Mouse (Mus musculus): ENCODE data around the gene Them7.

Gene Them7

DNA sequence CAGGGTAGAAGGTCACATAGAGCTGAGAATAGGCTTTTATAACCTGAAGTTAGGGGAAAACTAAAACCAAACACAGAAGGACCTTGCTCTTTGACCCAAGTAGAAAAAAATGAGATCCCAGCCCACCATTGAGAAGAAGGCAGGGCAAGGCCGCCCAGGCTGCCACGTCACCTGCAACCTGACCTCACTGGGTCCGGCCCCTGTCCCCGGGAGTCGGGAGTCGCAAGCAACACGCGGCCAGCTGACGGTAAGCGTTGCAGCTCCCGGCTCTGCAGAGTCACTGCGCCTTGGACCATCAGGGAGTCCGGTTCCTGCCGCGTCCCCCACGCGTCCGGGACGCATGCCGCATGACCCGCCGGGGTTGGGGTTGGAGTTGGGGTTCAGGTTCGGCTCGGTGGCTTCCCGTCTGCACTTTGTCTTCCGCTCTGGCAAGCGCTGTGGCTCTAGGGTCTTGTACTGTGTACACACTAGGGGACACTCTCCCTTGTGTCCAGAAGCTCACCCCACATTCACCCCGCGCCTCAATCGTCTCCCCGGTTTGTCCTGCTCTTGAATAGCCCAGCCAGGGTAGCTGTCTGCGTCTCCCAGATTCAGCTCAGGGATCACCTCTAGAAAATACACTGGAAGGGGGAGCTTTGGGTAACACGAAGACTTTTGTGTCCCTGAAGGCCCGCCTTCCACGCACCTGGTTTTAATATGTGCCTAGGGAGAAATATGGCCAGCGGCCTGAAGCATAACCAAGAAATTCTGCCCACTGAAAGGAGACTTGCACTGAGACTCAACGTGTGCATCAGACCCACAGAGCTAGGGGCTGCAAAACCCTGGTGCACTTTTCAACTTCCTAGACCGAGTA lies at the start of gene Them7:
Them7 (plus strand) TSS at position 187 of the 853 bp plus-strand sequence.
- DNase-seq (ENCODE audit: low read depth, low spot score): no peak

DNA sequence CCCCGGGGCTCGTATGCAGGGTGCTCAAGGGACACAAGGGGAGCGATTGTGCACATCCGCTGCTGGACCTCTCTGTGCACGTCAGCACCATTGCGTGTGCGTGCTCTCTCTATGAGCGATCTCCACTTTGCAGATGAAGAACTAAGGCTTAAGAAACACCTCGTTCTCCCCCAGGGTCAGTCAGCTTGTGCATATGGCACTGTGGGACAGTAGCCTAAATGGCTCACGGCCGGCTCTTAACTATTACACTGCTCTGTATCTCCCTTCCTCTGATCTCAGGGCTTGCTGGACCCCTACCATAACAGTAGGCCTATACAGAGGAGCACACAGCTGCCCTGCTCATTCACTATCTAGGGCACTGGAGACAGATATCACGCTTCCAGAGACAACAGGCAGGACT lies 45.2 kb upstream of the Them7 start:
- no peak for DNase-seq (ENCODE audit: low read depth, low spot score)

DNA sequence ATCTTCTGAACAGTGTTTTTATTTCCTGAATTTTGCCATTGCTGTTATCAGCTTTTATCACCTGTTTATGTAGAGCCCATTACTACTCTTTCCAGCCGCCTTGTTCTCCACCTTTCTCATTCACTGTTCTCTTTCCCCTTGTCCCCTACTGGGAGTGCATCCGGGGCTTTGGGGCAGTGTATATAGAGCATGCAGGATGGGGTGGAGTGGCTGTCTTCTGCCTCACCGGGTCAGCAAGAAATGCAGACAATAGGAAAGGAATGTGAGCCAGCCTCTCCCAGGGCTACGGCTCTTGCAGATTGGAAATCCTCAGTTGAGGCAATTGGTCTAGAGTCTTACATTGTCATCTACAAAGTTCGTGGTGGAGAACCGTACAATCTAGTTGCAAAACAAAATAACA lies 41.6 kb upstream of the Them7 start:
- no peak for DNase-seq (ENCODE audit: low read depth, low spot score)

DNA sequence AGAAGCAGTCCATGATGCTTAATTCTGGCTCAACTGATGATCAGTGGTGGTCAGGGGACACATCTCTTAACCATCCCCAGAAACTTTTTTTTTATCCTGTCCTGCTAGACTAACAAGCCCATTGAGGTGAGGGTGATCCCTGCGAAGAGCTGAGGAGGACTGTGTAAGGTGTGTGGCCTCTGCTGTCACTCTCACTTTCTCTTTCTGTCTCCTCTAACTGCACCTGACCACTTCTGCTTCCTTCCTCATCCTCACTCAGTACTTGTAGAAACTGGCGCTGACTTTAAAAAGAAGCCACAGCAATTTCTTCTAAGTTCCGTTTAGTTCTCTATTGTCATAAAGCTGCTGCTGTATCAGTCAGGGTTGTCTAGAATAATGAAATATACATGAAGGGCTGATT lies 39.0 kb upstream of the Them7 start:
- no peak for DNase-seq (ENCODE audit: low read depth, low spot score)

DNA sequence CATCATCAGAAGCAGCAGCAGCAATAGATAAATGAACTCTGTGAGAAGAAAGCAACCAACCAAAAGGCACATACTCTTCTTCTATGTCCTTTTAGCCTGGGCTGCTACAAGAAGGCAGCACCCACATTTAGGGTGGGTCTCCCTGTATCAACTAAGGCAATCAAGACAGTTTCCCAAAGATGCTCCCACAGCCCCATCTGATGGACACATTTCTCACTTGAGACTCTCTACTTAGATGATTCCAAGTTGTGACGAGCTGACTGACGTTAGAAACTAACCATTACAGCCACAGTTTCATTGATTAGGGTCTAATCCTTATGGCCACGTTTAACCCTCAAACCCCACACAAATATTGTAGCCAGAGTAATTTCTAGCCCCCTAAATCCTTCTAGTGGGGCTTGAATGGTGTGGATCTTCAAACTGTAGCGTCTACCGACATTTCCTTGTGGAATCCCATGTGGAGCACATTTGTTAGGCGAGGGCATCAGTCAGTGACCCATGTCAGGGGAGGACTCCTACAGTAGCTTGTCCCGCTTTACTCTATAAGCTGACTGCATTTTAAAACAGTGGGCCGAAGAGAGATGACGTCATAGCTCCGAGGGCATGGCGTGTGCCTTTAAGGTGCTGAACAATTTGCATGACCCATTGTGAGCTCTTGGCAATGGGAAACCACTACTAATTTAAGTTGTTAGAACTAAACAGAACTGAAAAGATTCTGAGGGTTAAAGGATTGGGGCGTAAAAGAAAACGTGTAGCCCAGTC lies 38.2 kb upstream of the Them7 start:
- no peak for DNase-seq (ENCODE audit: low read depth, low spot score)

DNA sequence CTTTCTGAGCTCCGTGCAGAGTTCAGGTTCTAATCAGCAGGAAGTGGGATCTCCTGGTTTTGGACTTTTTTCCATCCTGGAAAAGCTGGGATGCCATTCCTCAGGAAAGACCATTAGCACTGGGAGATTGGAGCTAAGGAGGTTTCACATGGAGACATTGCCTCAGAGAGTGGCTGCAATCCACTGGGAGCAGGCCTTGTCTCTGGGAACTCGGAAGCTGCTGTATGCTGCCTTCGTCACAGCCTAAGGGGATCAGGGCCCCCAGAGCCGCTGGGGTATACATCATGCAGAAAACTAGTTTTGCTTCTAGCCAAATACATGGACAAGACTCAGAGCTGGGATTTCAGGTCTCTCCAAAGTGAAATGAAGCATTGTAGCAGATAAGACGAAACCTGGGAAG lies 37.5 kb upstream of the Them7 start:
- no peak for DNase-seq (ENCODE audit: low read depth, low spot score)

DNA sequence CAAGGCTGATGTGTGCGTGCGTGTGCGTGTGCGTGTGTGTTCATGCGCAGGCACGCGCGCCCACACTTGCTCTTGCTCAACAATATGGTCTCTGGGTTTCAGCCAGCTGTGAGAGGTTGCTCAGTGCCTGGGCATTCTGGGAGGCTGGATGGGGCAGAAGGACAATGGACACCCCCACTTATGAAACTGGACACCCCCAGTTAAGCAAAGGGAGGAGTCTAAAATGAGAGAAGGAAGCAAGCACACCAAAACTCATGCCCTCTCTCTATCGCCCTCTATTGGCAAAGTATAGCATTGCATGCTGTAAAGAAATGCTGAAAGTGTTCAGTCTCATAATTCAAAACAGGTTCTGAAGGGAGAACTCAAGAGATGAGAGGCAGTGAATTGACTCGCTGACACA lies 35.9 kb upstream of the Them7 start:
- no peak for DNase-seq (ENCODE audit: low read depth, low spot score)

DNA sequence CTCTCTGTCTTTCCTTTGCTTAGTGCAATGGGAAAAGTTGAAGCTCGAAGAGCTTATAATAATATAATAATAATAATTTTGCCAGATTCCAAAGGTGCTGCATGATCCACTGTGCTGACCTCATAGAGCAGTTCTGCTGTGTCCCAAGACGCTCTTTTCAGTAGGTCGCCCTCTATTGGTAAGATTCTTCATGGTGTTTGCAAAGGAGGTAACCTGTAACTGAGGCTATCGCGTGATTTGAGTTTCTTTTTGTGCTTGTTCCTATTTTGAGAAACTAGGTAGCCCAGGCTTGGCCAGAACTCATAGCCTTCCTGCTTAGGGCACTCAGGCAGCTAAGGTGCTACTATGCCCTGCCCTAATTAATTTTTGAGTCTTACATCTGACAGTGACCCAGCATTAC lies 34.8 kb upstream of the Them7 start:
- DNase-seq (ENCODE audit: low read depth, low spot score): no peak

DNA sequence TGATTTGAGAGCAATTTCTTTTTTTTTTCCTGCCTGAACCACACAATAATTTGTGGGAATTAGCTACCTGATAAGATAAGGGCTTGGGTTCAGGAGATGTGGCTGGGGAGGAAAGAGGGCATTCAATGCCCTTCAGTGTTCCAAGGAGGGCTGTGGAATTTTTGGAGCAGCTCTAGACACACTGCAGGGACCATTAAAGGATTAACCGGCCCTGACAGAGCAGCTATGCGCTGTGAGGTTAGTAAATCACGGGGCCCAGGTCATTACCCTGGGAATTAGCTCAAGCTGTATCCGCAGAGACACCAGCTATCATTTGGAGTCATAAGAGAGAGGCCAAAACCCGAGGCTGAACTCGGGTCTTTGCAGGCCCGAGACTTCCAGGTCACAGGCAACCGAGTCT lies 24.0 kb upstream of the Them7 start:
- no peak for DNase-seq (ENCODE audit: low read depth, low spot score)

DNA sequence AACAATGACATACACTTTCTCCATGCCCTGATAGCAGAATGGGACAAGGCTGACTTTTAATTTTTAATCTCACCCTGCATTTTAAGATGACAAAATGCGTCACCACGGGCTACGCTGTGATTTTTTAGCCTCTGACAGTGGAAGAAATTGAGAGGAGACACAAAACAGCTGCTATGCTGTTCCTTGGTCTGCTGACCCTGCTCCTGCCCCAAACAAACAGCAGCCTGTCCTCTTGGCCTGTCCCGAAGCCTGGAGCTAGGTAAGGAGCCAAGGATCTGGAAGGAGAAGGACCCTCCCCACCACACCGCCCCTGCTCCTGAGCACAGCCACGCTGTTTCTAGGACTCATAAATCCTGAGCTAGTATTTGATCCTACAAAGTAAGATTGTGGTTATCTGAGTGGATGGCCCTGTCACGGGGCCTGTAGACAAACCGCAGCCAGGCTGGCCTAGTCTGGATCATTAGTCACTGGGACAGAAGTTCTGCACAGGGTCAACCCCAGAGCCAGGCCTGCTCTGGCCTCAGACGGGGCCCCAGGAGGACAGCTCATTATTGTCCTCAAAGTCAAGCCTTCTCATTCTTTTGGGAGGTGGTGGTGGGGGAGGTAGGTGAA lies 17.5 kb upstream of the Them7 start:
- no peak for DNase-seq (ENCODE audit: low read depth, low spot score)

DNA sequence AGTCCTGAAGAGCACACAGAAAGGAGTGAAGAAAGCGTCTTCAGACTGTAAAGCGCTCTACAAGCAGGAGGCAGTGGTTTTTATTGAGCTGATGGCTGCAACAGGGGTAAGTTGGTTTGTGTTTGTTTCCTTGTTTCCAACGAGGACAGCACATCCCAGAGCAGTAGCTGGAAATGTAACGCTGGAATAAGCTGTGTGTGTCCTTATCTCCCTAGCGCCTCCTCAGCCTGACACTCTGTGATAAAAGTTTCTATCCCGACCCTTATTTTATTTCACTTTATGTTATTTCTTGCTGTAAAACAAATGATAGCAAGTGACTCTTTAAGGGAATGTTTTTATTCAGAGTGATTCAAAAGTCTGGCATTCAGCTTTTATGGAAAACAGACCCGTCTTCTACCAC lies 11.3 kb upstream of the Them7 start:
- DNase-seq (ENCODE audit: low read depth, low spot score): no peak

DNA sequence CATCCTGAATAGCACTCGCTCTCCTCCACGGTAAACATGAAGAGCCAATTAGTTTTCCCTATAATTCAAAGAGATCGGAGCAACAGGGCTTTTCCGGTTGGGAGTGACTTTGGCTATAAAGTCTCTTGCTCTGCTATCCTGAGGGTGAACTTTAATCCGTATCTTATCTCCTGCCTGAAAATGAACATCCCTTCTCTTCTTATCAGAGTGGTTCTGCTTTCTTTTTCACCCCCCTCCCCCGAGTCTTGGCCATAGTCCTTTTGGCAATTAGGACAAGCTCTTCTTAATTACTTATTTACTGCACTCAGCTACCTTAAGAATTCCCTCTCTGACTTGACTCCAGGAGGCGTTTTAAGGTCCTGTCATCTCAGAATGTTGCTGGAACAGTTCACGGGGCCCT lies 8.2 kb upstream of the Them7 start:
- DNase-seq (ENCODE audit: low read depth, low spot score): no peak

DNA sequence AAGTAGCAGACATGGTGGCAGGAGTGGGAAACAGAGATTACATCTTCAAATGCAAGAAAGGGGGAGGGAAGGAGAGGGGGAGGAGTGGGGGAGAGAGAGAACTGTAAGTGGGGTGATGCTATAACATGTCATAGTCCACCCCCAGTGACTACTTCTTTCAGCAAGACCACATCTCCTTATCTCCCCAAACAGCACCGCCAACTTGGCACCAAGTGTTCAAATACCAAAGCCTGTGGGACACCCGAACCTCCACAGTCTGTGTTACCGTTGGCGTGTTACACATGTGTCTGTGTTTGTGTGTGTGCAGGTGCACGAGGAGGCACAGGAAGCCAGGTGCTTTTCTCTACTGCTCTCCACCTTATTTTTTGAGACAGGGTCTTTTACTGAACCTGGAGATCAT lies 4.9 kb upstream of the Them7 start:
- DNase-seq (ENCODE audit: low read depth, low spot score): no peak

DNA sequence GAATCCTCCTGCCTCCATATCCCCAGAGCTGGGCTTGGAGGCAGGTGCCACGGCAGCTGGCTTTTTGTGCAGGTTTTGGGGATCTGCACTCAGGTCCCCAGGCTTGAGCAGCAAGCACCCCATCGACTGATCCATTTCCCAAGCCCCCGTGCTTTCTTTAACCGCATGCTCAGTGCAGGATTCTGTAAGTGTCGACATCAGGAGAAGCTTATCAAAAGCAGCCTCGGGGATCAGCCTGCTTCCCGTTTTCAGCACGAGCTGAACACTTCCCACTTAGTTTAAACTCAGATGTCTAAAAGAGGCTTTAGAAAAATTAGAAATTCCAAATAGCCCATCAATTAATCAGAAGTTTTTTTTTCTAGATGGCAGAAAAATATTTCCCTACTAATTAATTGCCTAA lies 4.5 kb upstream of the Them7 start:
- DNase-seq (ENCODE audit: low read depth, low spot score): no peak

DNA sequence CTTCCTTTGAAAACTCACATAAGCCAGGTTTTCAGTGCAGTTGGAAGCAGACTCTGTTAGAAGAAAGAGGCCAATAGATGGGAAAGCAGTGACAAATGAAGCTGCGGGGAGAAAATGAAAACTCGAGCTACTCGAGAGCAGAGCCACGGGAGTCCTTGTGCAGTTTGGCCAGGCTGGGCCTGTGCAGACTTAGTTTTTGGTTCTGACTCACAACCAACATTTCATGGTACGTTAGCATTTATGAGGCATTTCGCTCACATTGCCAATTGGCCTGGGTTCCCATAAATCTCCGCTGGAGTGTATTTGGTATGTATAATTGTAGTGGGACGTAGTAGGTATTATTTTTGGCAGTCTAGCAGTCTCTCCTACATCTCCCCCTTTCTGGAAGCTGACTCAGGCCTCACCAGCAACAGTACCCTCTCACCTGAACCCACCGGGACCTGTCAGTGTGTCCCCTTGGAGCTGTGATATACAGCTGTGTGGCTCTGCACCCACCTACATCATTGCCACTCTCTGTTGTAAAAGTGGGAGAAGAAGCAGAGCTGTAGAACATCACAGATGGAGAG lies 3.3 kb upstream of the Them7 start:
- DNase-seq (ENCODE audit: low read depth, low spot score): no peak

DNA sequence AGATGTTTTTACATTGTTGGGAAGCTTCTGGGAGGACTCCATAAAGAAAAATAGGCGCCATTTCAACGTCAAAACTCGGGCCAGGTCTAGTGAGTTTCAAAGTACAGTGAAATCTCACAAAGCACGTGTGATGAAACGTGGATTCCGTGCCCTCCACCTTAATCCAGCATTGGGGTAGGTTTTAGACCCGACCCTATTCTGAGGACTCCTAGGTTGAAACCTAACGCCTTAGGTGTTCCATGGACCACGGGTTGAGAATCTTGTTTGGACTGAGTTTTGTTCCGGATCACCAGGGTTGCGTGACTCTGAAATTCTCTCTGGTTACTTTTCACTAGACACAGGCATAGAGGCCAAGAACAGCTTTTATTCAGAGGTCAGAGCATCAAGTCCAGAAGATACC lies 514 bp upstream of the Them7 start:
- DNase-seq (ENCODE audit: low read depth, low spot score): no peak

DNA sequence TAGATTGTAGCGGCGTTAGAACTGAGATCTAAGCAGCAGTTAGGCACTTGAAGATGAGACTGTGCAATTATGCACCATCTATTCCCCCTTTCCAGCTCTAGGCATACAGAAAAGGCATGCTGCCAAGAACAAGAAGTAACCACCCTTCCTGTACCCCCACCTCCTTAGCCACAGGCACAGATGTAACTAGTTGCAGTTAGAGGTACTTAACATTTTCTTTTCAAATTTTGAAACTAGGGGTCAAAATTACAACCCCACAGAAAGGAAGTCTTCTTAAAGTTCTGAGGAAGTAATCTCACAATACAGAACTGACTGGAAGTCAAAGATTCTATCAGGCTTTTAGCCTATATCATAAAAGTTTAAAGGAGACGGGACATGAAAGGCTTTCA lies 861 bp downstream of the Them7 start:
- no peak for DNase-seq (ENCODE audit: low read depth, low spot score)

DNA sequence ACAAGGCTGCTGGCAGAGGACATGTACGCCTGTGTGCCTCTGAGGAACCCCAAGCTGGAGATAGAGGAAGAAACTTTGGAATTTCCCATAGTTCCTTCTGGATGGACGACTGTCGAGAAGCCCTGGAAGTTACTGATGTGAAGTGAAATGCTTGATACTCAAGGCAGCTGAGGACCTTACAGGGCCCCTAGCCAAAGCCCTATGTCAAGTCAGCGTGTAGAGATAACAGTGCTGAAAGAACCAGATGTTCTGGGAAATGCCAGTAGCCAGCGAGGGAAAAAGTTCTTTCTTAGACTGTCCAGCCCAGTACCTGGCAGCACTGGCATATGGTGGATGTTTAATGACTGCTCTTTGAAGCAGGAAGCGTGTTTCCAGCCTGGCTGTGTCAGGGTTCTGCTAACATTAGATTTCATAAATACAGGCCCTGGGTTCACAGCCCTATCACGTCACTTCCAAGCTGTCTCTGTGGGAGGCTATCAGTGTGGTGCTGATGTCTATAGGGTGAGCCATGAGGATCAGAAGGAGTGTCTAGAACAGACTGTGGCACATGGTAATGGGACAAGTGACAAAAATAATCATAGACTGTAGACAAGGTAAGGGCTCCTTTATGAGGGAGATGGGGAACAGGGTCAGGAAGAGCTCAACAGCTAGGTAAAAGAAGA lies 2.3 kb downstream of the Them7 start:
- no peak for DNase-seq (ENCODE audit: low read depth, low spot score)

DNA sequence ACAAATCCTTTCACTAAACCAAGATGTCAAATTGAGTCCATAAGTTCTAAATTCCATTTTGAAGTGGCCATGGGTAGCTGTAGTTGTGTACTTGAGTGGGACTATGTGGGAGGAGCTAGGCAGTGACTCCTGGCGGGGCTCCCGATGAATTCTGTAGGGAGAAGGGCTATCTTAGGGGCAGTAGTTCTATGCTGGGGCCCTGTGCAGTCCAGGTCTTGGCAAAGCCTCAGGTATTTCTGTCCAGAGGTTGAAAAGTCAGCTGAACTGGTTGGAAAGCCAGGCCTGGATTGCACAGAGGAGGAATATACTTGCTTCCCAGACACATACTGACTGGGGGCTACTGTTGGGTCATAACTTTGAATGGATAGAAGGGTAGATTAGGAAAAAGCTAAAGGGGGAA lies 4.3 kb downstream of the Them7 start:
- no peak for DNase-seq (ENCODE audit: low read depth, low spot score)

DNA sequence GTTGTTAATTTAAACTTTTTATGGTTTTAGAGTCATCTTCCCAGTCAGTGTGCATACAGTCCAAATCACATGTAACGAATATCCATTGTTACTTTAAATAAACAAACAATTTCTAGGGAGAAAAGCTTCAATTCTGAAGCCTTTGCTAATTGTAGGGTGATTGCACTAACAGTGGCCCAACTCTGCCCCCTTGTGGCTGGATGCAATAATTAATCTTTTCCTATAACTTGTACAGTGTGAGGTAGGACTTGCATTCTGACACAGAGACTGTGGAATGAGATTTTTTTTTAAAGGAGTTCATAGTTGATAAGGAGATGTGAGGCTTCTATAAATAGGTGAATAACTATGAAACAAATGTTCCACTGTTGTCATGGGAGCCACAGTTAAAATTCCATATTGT lies 6.2 kb downstream of the Them7 start:
- DNase-seq (ENCODE audit: low read depth, low spot score): no peak

DNA sequence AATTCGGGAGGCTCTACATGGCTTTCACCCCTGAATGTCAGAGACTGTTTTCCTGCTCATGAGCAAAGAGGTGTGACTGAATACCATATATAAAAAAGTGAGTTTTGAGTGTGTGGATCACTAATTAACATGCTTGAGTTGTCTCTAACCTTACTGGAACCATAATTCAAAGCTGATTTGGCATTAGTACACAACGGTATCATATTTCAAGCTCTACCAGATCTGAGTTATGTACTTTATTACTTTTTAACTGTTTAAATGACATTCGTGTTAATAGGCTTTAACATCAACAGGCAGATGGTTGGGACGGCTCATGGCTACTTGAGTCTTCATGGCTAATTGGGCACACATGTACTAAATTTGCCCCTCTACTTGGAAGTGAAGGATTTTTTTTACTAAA lies 8.3 kb downstream of the Them7 start:
- no peak for DNase-seq (ENCODE audit: low read depth, low spot score)

DNA sequence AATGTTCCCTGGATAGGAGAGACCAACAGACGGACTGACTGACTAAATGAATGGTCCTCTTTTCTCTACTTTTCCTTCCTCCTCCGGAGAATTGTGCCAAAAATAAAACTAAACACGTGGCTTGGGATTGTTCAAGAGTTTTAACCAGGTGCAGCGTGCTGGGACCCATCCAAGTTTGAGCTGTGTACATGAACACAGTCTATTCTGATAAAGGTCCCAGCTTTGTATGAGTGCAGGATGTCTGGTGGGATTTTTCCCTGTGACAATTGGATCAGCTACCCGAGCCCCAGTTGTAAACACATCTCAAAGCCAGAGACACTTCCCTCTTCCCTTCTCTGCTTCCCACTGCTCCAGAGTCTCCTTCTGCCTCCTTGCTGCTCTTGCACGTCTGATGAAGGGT lies 10.2 kb downstream of the Them7 start:
- no peak for DNase-seq (ENCODE audit: low read depth, low spot score)
